Mouse (Mus musculus) testis, postnatal 14 days (tissue): ENCODE measurements around the gene Pcnx3.
A peak's percentile ranks its signal among the peaks of the same experiment; 100 is the strongest.

Experiments used
- DNase-seq: peaks from one replicate; pipeline ENCODE4 v3.0.0; 2021; ENCODE audit warnings: low spot score

The Pcnx3 gene

GRCm38 (mm10) chr19:5640339-5640738 lies 48.4 kb downstream of the Pcnx3 start:
- DNase-seq = no peak

- no peak for DNase-seq
These were observed 50.2 kb downstream of the Pcnx3 start for GRCm38 (mm10) chr19:5638416-5639005.

- peak; percentile 87 for DNase-seq
These were observed 51.4 kb downstream of the Pcnx3 start, which contains the start of gene Rela for GRCm38 (mm10) chr19:5637069-5638047. Gene Rela (plus strand): TSS chr19:5637483.

GRCm38 (mm10) chr19:5636571-5637041 lies 52.1 kb downstream of the Pcnx3 start:
- DNase-seq = no peak

GRCm38 (mm10) chr19:5636036-5636570 lies 52.6 kb downstream of the Pcnx3 start:
- DNase-seq = no peak

- DNase-seq = no peak
These were observed 56.6 kb downstream of the Pcnx3 start for GRCm38 (mm10) chr19:5632120-5632519.

- DNase-seq = no peak
These were observed 58.8 kb downstream of the Pcnx3 start for GRCm38 (mm10) chr19:5629907-5630306.

- no peak for DNase-seq
These were observed 63.4 kb downstream of the Pcnx3 start for GRCm38 (mm10) chr19:5625311-5625710.

GRCm38 (mm10) chr19:5621884-5622283 lies 66.8 kb downstream of the Pcnx3 start:
- no peak for DNase-seq

GRCm38 (mm10) chr19:5620007-5620406 lies 68.7 kb downstream of the Pcnx3 start:
- DNase-seq = no peak

GRCm38 (mm10) chr19:5614953-5615352 lies 73.8 kb downstream of the Pcnx3 start:
- no peak for DNase-seq
